Mouse (Mus musculus): ENCODE data around the gene Ccdc134. TPM values are rescaled to one million over a fixed set of nuclear protein-coding genes. Genes with fewer than 3 reads are reported as not detected.

Gene Ccdc134
- polyA plus RNA-seq, 1 experiment: 16.5 TPM

DNA sequence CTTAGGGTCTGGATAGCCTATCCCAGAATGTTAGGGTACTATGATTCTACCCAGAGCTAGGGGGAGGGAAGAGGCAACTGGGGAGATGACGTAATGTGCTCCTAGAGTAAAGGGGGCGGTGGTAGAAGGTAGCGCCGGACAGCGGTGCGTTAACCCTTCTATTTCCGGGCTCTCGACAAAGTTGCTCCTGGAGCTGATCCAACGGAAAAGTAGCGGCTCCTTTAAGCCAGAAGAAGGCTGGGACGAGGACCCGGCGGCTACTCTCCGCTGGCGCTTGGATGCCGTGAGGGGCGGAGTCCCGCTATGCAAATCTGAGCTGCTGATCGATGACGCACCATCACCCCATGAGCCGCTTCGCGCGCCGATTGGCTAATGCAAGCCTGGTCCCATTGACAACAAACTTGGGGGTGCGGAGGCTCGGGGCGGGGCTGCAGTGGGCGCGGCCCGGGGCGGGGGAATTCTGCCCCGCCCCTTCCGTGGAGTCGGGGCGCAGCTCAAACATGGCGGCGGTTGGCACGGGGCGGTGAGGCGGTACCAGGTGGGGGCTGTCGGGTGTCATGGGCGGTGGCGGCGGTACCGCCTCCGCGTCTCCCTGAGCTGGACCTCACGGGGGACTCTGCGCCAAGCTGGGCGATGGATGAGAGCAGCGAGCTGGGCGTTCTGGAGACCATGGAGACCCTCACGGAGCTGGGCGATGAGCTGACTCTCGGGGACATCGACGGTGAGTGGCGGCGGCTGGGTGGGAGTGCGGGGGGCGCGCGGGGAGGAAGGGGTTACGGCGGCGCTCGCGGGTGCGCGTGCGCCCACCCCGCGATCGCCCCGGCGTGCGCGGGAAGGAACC lies 19.3 kb downstream of the Ccdc134 start, which contains the start of gene Srebf2:
Gene Srebf2, plus strand, starts transcription at position 412 of the 841 bp plus-strand sequence.
- peaks cover 6% of the 10 kb centered on the region; the same call in 1 of the 2 replicates for H3K4me1 ChIP-seq (ENCODE audit: control insufficient read depth, insufficient read depth, low read length)
- TF ChIP-seq POLR2A (IDR thresholded peaks at IDR 0.05; ENCODE audit: extremely low read depth, insufficient read depth, low read length) (peak; percentile 81), CTCF (IDR thresholded peaks at IDR 0.05; ENCODE audit: extremely low read depth, insufficient read depth, low read length) (no peak)
- peak within 1 kb of the TSS; percentile 85 for H3K4me3 ChIP-seq (ENCODE audit: insufficient read depth, low read length)
- H3K27ac ChIP-seq (ENCODE audit: insufficient read depth, low read length): peak within 1 kb of the TSS; percentile 99

DNA sequence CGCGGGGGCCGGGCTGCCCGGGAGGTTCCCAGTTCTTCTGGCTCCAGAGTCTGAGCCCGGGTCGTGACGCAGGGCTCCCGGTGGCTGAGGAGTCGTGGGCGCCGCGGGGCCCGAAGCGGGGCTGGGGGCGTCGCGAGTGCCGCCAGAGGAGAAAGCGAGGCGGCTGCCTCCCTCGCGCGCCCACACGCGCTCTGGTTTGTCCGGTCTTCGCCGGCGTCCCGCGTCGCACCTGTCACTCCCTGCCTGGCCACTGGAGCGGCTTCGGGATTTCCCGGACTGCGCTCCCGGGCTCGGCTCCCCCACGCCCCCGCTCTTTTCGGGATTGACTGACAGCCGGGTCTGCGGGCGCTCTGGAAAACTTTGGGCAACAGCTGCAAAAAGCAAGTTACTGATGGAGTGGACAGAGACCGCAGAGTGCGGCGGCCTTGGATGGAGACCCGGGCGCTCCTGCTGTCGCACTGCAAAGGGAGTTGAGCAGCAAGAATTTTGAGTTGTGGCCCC lies 19.9 kb downstream of the Ccdc134 start:
- no peak for TF ChIP-seq CTCF (IDR thresholded peaks at IDR 0.05; ENCODE audit: extremely low read depth, insufficient read depth, low read length)
- TF ChIP-seq POLR2A (IDR thresholded peaks at IDR 0.05; ENCODE audit: extremely low read depth, insufficient read depth, low read length): no peak
- Histone ChIP-seq H3K4me1 (ENCODE audit: control insufficient read depth, insufficient read depth, low read length) (peaks cover 13% of the 10 kb centered on the region), H3K27ac (ENCODE audit: insufficient read depth, low read length) (peak overlapping the region; percentile 99), H3K4me3 (ENCODE audit: insufficient read depth, low read length) (peak overlapping the region; percentile 85)

- Histone ChIP-seq H3K4me1 (ENCODE audit: control insufficient read depth, insufficient read depth, low read length) (peaks cover 13% of the 10 kb centered on the region), H3K4me3 (ENCODE audit: insufficient read depth, low read length) (peak overlapping the region; percentile 85), H3K27ac (ENCODE audit: insufficient read depth, low read length) (no peak overlapping the region)
- no peak for TF ChIP-seq POLR2A (IDR thresholded peaks at IDR 0.05; ENCODE audit: extremely low read depth, insufficient read depth, low read length)
- no peak for TF ChIP-seq CTCF (IDR thresholded peaks at IDR 0.05; ENCODE audit: extremely low read depth, insufficient read depth, low read length)
Observed at GRCm38 (mm10) chr15:82148510-82148911, 20.8 kb downstream of the Ccdc134 start.

- Histone ChIP-seq H3K27ac (ENCODE audit: insufficient read depth, low read length) (no peak overlapping the region), H3K4me1 (ENCODE audit: control insufficient read depth, insufficient read depth, low read length) (peaks cover 13% of the 10 kb centered on the region), H3K4me3 (ENCODE audit: insufficient read depth, low read length) (no peak overlapping the region)
- no peak for TF ChIP-seq POLR2A (IDR thresholded peaks at IDR 0.05; ENCODE audit: extremely low read depth, insufficient read depth, low read length)
- TF ChIP-seq CTCF (IDR thresholded peaks at IDR 0.05; ENCODE audit: extremely low read depth, insufficient read depth, low read length): no peak
Observed at GRCm38 (mm10) chr15:82150042-82150441, 22.3 kb downstream of the Ccdc134 start.

GRCm38 (mm10) chr15:82151176-82151575 lies 23.5 kb downstream of the Ccdc134 start:
- TF ChIP-seq CTCF (IDR thresholded peaks at IDR 0.05; ENCODE audit: extremely low read depth, insufficient read depth, low read length): no peak
- TF ChIP-seq POLR2A (IDR thresholded peaks at IDR 0.05; ENCODE audit: extremely low read depth, insufficient read depth, low read length): no peak
- Histone ChIP-seq H3K4me3 (ENCODE audit: insufficient read depth, low read length) (no peak overlapping the region), H3K27ac (ENCODE audit: insufficient read depth, low read length) (no peak overlapping the region), H3K4me1 (ENCODE audit: control insufficient read depth, insufficient read depth, low read length) (peaks cover 13% of the 10 kb centered on the region)

GRCm38 (mm10) chr15:82152022-82152421 lies 24.3 kb downstream of the Ccdc134 start:
- H3K4me3 ChIP-seq (ENCODE audit: insufficient read depth, low read length): no peak overlapping the region
- TF ChIP-seq CTCF (IDR thresholded peaks at IDR 0.05; ENCODE audit: extremely low read depth, insufficient read depth, low read length): no peak
- peaks cover 11% of the 10 kb centered on the region for H3K4me1 ChIP-seq (ENCODE audit: control insufficient read depth, insufficient read depth, low read length)
- no peak overlapping the region for H3K27ac ChIP-seq (ENCODE audit: insufficient read depth, low read length)

DNA sequence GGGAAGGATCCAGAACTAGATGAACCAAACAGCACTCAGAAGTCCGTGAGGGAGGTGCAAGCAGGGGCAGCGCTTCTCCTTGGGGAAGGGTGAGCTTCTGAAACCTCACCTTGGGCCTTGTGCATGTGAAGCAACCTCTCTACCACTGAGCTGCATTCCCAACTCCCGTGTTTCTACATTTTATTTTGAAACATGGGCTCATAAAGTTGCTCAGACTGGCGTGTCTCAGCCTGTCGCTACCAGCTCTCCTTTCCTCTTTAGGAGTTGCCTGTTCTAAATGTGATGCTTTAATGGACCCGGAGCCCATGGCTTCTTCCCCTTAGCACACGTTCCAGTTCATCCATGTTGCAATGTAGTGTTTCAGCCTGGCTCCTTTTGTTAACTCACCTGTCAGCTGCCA lies 24.7 kb downstream of the Ccdc134 start:
- Histone ChIP-seq H3K27ac (ENCODE audit: insufficient read depth, low read length) (no peak overlapping the region), H3K4me3 (ENCODE audit: insufficient read depth, low read length) (no peak overlapping the region), H3K4me1 (ENCODE audit: control insufficient read depth, insufficient read depth, low read length) (peaks cover 11% of the 10 kb centered on the region)
- no peak for TF ChIP-seq CTCF (IDR thresholded peaks at IDR 0.05; ENCODE audit: extremely low read depth, insufficient read depth, low read length)
- TF ChIP-seq POLR2A (IDR thresholded peaks at IDR 0.05; ENCODE audit: extremely low read depth, insufficient read depth, low read length): no peak

- no peak overlapping the region for H3K4me3 ChIP-seq (ENCODE audit: insufficient read depth, low read length)
- peaks cover 15% of the 10 kb centered on the region for H3K4me1 ChIP-seq (ENCODE audit: control insufficient read depth, insufficient read depth, low read length)
- TF ChIP-seq CTCF (IDR thresholded peaks at IDR 0.05; ENCODE audit: extremely low read depth, insufficient read depth, low read length): no peak
- no peak for TF ChIP-seq POLR2A (IDR thresholded peaks at IDR 0.05; ENCODE audit: extremely low read depth, insufficient read depth, low read length)
- no peak overlapping the region for H3K27ac ChIP-seq (ENCODE audit: insufficient read depth, low read length)
Observed at GRCm38 (mm10) chr15:82156298-82156697, 28.6 kb downstream of the Ccdc134 start.

DNA sequence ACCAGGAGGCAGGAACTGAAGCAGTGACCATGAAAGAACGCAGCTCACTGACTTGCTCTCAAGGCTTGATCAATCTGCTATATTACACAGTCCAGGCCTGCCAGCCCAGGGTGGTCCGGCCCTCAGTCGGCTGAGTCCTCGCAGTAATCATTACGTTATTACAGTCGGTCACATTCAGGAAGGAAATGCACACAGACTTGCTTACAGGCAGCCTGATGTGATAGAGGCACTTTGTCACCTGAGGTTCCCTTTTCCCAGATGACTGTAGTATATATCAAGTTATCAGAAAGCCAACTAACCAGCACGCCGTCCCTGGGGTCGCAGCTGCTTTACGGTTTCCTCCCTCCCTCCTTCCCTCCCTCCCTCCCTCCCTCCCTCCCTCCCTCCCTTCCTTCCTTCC lies 29.2 kb downstream of the Ccdc134 start:
- no peak overlapping the region for H3K4me3 ChIP-seq (ENCODE audit: insufficient read depth, low read length)
- no peak overlapping the region for H3K27ac ChIP-seq (ENCODE audit: insufficient read depth, low read length)
- H3K4me1 ChIP-seq (ENCODE audit: control insufficient read depth, insufficient read depth, low read length): peaks cover 15% of the 10 kb centered on the region
- TF ChIP-seq POLR2A (IDR thresholded peaks at IDR 0.05; ENCODE audit: extremely low read depth, insufficient read depth, low read length) (no peak), CTCF (IDR thresholded peaks at IDR 0.05; ENCODE audit: extremely low read depth, insufficient read depth, low read length) (no peak)

Measured in cortical plate, adult 2 months (tissue).